Mouse (Mus musculus) left cerebral cortex, postnatal 36 days (tissue): ENCODE data around the gene Ano10. TPM values are rescaled to one million over a fixed set of nuclear protein-coding genes. Genes with fewer than 3 reads are reported as not detected.

Experiments
- DNase-seq, 2 experiments: peaks; one replicate each; pipeline ENCODE4 v3.0.0; 2021 to 2022; ENCODE audit warnings: low spot score in 2 of 2, mixed read lengths in 1 of 2
- intact Hi-C: fragments of 180-260 bp; cut with DNase I; formaldehyde crosslinking; loops from one replicate; pipeline ENCODE4 v1.15.1; 2025
- total RNA-seq, 2 experiments: library from RNA; stranded (reverse); gene quantifications; 2 replicates each; pipeline ENCODE4 v1.2.3; 2021

Ano10 gene
- total RNA-seq, 2 experiments from 2014 or later: 27.4 to 30.3 TPM

DNA sequence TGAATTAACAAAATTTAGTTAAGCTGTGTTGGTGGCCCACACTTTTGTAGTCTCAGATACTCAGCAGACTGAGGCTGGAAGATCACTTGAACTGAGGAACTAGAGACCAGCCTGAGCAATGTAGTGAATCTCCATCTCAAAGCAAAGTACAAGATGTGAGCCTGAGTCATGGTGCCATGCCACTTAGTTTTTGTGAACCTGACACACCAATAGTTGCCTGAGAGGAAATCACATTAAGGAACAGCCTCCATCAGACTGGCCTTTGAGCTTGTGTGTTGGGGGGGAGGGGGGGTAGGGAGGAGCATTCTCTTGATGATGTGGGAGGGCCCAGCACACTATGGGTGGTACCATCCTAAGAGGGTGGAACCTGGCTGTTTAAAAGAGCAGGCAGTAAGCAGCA, 1.2 kb upstream of the Ano10 start:
- no peak for DNase-seq
- intact Hi-C loops: no loop called here

DNA sequence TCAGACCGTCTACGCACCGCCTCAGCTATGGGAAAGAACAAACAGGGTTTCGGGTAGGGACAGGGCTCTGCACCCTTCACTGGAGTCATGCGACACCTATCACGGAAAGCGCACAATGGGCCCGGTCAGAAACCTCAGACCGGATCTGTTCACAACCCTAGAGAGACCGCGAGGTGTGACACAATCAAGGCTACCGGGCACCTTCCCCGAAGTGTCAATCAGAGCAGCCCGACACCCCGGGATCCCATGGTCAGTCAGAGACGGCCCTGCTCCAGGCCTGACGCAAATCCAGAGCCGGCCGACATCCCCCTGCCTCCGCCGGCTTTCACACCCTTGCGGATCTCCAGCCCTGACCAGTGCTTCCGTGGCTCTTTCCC, 370 bp downstream of the Ano10 start:
- DNase-seq: no peak
- intact Hi-C loops: no loop called here

GRCm38 (mm10) chr9:122290192-122290591, 4.0 kb downstream of the Ano10 start:
- DNase-seq: no peak
- intact Hi-C loops: no loop called here

- DNase-seq: no peak
- intact Hi-C loops: no loop called here
These were observed 5.8 kb downstream of the Ano10 start for GRCm38 (mm10) chr9:122288416-122288815.

DNA sequence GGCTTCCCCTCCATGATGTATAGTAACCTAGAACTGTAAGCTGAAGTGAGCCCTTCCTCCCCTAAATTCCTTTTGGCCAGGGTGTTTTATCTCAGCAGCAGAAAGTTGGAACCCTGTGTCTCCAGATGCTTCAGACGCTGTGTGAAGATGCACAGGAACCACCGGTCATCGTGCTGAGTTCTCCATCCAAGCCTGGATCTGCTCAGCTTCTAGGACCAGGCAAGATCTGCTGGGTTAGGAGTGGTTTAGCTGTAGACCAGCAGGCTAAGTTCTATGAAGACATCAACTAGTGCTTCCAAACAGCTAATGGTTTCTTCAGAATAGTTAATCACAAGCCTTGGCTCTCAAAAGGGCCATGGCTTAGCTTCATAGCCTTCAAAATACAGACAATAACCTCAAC, 6.7 kb downstream of the Ano10 start:
- no peak for DNase-seq
- intact Hi-C loops: no loop called here

GRCm38 (mm10) chr9:122285833-122286310, 8.4 kb downstream of the Ano10 start:
- intact Hi-C loops: no loop called here

GRCm38 (mm10) chr9:122285146-122285832, 8.9 kb downstream of the Ano10 start:
- intact Hi-C loops: no loop called here
- DNase-seq: no peak

More at GRCm38 (mm10) chr9:122285833-122286310, 8.4 kb downstream of the Ano10 start:
- DNase-seq: no peak

DNA sequence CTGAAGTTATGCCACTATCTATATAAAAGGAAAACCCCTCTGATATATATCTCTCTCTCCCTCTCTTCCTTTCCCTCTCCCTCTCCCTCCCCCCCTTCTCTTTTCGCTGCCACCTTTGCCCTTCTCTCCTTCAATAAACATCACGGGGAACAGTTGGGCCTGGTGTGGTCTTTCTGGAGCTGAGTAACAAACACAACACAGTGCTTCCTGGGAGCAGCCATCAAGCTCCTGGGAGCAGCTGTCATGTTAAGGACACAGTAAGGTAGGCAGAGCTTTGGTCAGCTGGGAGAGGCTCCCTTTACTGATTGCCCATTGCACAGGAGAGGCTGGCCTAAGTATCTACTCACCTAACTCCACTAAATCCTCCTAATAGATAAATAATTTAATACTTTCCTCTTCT, 9.5 kb downstream of the Ano10 start:
- intact Hi-C loops: no loop called here
- no peak for DNase-seq

DNA sequence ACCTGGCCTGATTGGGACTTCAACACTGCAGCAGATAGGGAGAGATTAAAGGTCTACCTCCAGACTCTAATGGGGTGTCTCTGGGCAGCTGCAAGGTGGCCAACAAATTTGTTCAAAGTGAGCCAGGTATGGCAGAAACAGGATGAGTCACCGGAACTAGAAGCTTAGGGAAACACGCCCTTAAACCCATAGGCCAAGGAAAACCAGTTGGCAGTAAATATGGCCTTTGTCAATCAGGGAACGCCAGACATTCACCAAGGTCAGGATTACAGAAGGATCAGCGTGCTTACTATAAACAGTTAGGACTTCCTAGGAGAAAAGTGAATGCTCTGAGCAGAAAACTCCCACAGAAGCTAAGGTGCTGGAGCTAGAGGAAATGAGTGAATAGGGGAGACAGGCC, 13.2 kb downstream of the Ano10 start:
- intact Hi-C loops: no loop called here
- no peak for DNase-seq

DNA sequence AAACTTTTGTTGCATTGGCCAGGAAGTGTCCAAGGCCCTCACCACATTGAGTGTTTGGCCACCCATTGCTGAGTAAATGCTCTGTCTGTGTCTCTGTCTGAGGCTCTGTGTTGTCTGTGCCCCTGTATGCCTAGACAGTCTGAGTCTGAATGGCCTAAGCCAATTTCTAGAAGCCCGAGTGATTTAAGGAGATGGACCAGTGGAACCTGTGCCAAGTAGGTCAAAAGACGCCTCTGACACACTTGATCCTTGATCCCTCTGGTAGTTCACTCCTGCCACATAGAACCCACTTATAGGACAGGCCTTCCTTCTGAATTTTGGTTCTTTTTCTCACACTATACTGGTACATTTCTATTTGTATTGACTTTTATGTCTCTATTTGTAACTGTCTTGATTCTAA, 17.6 kb downstream of the Ano10 start:
- intact Hi-C loops: no loop called here

DNA sequence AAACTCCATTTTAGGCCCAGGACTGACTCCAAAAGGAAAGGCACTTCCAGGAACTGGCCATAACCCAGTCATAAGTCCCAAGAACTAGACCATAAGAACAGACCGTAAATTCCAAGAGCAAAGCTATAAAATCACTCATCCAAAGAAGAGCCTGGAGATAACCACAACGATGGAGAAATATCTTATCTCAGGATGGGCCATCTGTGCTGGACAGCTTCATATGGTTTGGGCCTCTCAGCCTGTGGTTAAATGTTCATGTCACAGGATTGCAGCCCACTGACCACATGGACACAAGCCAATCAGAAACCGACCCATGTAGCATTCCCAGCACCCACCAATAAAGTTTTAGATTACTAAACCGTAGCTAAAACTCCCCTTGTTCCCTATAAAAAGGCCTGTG, 18.1 kb downstream of the Ano10 start:
- intact Hi-C loops: no loop called here
- no peak for DNase-seq

More for the DNA sequence above, 17.6 kb downstream of the Ano10 start:
- no peak for DNase-seq

GRCm38 (mm10) chr9:122274346-122274745, 19.9 kb downstream of the Ano10 start:
- intact Hi-C loops: no loop called here

GRCm38 (mm10) chr9:122273879-122274278, 20.3 kb downstream of the Ano10 start:
- intact Hi-C loops: no loop called here
- DNase-seq: peak; percentile 43 to 64

More at GRCm38 (mm10) chr9:122274346-122274745, 19.9 kb downstream of the Ano10 start:
- DNase-seq: no peak

GRCm38 (mm10) chr9:122271866-122272265, 22.4 kb downstream of the Ano10 start:
- DNase-seq: no peak
- intact Hi-C loops: no loop called here

DNA sequence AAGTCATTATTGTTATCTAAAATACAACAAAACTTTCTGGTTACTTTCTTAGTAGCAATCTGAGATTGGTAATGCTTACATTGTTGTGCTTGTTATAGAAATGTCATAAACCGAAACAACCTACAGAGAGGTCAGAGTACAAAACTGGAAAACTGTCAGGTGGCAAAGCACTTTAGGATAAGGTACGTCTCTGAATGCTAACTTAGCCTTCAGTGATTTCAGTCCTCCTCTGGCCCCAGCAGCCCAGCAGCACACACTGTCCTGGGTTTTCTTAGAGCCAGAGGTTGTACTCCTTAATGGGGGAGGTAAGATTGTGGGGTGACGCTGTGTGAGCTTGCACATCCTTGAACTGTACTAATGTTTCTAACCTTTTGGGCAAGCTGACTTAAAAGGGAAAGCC, 22.9 kb downstream of the Ano10 start:
- intact Hi-C loops: no loop called here
- no peak for DNase-seq

DNA sequence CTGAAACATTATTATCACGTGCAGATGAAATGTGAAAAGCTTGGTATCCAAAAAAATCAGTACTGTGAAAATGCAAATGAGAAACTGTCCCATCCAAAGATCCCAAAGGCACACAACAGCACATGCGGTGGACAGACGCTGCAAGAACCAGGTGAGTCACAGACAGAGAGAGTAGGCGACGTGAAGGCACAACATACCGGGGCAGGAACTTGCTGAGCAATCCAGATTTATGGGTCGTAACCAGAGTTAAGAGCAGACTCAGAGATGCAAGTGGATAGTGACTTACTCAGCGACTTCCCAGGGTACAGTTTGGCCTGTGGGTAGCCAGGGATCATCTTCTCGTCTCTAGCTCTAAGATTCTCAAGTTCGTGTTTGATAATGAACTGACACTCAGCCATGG, 23.3 kb downstream of the Ano10 start:
- intact Hi-C loops: no loop called here
- no peak for DNase-seq

GRCm38 (mm10) chr9:122269256-122270041, 24.8 kb downstream of the Ano10 start:
- no peak for DNase-seq
- intact Hi-C loops: no loop called here

DNA sequence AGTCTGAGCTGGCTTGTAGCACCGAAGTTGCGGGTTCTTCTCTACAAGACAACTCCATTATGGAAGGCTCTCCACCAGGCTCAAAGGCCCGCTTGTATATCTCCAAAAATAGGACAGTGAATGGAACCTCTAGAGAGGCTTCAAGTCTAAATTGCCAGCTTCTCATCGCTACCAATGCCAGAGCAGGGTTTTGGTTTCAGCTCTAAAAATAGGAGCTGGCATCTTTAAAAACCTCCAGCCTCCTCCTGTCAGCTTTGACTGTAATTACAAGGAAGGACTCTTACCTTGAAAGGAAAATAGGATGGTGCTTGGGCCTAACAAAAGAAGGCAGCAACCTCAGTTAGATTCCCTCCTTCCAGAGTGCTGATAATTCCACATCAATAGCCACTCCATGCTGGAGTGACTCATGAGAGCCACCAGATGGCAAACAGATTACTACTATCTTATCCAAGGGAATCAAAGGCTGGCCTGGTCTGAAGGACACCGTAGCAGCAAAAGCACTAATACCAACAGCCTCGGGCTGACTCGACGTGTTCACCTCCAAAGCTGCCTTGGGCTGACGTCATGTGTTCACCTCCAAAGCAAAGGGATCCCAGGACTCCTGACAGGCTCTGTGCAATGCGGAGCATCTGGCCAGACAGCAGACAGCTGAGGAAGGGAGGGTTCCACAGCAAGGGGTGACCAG, 28.6 kb downstream of the Ano10 start:
- intact Hi-C loops: no loop called here
- DNase-seq: no peak

DNA sequence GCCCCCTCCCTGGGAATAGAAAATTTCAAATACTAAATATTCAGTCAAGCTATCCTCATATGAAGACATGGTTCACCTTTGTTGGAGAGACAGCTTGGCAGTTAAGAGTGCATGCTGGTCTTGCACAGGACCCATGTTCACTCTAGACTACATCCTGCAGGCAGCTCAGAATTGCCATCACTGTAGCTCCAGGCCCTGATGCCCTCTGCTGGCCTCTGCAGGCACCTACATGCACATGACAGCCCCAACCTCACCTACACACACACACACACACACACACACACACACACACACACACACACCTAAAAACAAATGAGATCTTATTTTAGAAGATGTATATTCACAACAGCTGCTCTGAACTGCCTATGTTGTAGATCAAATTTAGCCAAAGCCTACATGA, 31.1 kb downstream of the Ano10 start:
- intact Hi-C loops: no loop called here
- DNase-seq: no peak

DNA sequence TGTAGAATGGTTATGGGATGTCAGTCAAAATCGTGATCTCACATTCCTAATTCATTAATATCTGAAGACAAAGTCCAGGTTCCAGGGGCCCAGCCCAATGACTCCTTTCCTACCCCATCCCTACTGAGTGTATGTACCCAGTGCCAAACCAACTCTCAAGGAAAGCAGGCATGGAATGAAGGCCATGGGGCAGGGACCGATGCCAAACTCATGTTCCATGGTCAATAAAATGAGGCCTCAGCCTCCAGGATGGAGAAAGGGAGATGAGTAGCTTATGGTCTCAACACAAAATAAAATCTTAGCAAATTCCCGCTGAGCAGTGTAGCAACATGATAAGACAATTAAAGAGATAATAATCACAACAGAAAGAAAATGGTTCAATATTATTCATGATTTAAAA, 39.8 kb downstream of the Ano10 start:
- no peak for DNase-seq
- intact Hi-C loops: no loop called here

DNA sequence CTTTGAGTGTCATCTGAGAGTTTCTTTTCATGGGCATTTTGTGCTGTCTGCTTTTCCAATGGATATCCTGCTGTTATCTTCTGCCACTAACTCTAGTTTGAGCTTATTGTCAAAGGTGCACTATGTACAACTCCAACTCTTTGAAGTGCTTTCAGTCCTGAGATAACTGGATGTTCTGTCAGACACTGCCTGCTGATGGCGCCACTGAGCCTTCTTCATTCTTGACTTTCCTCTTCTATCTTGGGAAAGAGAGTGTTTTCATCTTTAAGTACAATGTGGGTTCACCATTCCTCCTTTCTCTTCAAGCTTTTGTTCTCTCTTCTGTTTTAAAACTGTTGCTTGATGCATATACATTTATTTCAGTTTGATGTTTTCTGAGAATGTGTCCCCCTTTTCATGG, 42.1 kb downstream of the Ano10 start:
- intact Hi-C loops: no loop called here
- no peak for DNase-seq
